Mouse (Mus musculus): ENCODE measurements around the gene G0s2.
"Not testable (repeated sequence)": the region's sequence is repeated elsewhere in the genome, so short reads cannot be mapped to it uniquely, and the experiment has no call there.

The G0s2 gene

DNA sequence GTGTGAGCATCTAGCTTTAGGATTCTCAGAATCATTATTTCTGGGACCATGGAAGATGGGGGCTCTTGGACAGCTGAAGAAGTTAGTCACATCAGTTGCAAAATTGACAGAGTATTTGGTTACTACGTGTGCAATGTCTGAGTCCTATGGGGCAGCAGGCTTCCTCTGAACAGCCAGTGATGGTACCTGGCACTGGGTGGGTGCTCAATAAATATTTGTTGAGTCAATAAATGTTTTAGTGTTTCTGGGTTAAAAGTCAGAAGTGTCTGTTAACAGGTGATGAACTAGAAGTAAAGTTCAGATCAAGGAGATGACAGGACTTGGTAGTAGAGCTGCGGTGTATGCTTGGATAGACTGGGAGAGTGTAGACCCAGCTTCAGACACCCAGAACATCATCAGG is 14.6 kb upstream of the G0s2 start:
- no peak for DNase-seq (ENCODE audit: low read depth)

GRCm38 (mm10) chr1:193285766-193286325 is 12.8 kb upstream of the G0s2 start:
- DNase-seq (ENCODE audit: low read depth) = not testable (repeated sequence)

- DNase-seq (ENCODE audit: low read depth) = no peak
Measured at GRCm38 (mm10) chr1:193284228-193284779, 11.3 kb upstream of the G0s2 start.

- DNase-seq (ENCODE audit: low read depth) = no peak
Measured at GRCm38 (mm10) chr1:193281344-193281743, 8.3 kb upstream of the G0s2 start.

- no peak for DNase-seq (ENCODE audit: low read depth)
Measured at GRCm38 (mm10) chr1:193279492-193279891, 6.5 kb upstream of the G0s2 start.

GRCm38 (mm10) chr1:193278414-193279045 is 5.5 kb upstream of the G0s2 start:
- no peak for DNase-seq (ENCODE audit: low read depth)

- no peak for DNase-seq (ENCODE audit: low read depth)
Measured at GRCm38 (mm10) chr1:193274407-193275071, 1.5 kb upstream of the G0s2 start.

DNA sequence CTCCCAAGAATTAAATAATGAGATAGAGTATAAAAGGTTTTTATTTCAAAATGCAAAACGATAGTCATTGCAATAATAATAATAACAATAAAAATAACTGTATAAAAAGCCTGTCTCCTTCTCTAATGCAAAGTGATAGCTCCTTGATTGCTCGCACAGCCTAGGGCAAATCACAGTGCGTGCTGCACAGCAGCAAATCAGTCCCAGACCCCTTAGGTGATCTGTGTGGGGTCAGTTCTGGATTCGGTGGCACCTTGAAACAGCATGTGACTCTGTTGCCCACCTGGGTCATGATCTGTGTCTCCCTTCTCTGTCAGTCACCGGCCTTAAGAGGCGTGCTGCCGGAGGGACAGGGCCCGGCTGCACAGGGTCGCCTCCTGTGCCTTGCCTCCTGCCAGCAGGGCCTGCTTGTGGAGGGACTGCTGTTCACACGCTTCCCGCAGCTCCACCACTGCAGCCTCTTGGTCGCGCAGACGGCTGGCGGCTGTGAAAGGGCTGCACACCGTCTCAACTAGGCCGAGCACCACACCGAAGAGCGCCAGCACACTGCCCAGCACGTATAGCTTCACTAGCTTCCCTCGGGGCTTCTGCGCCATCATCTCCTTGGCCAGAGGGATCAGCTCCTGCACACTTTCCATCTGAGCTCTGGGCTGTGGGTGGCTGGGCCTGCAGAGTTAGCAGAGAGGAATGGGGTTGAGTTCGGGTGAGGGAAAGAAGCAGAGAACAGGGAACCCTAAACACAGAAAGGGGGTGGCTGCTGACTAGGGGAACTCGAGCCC is 691 bp downstream of the G0s2 start:
- no peak for DNase-seq (ENCODE audit: low read depth)

DNA sequence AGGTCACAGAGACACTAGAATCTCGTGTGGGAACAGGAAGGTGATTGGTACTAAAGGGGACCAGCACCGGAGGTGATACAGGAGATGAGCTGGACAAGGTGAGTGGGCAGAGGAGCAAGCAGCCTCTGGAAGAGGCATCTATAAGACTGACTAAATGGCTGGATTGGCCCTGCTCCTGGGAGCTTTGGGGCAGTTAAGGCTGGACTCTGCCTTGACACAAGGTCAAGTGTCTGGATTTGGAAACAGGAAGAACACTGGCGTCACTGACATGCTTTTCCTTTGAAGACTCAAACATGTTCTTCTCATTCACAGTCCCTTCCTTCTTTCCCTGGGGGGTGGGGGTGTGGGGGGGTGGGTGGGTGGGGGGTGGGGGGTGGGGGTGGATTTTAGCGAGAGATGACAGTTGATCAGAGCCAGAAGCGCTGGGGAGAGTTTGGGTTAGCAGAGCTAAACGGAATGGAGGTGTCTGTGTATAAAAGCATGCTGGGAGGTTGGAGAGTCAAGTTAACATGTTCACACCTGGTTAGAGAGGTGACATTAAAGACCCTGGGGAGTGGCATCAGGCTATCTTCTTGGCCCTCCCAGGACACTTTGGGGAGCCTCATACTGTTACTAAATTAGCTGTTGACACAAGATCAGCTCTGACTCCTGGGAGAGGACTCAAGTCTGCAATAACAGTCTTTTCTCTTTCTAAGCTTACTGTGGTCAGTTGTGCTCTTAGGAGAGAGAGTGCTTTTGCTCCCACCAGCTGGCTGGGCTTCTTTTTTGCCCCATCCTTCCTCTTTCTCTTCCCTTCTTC is 1.9 kb downstream of the G0s2 start:
- no peak for DNase-seq (ENCODE audit: low read depth)

GRCm38 (mm10) chr1:193265734-193266133 is 7.3 kb downstream of the G0s2 start:
- no peak for DNase-seq (ENCODE audit: low read depth)

DNA sequence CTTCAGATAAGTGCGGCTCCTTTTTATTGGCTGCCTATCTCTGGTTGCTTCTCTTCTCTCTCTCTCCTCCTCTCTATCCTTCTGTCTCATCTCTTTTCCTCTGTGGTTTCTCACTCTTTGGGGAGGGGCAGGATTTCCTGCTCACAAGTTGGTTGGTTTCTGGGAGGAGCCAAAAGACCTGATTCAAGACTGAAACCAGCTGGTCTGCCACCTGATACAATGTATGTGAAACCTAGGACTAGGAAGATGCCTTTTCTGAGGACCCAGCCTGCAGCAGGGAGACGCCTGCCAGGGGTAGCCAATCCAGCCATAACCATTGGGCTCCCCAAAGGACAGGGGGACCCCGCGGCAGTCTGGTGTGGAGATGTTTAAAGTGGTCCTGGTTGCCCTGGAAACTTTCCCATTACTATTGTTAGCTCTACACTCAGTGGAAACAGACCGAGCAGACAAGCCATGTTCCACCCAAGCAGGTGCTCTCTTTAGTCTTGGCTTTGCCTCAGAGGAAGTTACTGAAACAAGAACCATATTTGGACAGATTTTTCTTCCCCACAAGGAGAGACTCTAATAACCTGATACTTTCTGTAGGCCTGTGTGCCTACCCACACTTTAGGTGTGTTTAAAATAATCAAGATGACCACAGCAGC is 8.9 kb downstream of the G0s2 start, which contains the start of gene Hsd11b1:
Gene Hsd11b1 (minus strand): TSS at position 121 of the 644 bp plus-strand sequence.
- DNase-seq (ENCODE audit: low read depth) = no peak

- DNase-seq (ENCODE audit: low read depth) = no peak
Measured at GRCm38 (mm10) chr1:193263026-193263907, 9.8 kb downstream of the G0s2 start.

- DNase-seq (ENCODE audit: low read depth) = no peak
Measured at GRCm38 (mm10) chr1:193261897-193262548, 11.0 kb downstream of the G0s2 start.

DNA sequence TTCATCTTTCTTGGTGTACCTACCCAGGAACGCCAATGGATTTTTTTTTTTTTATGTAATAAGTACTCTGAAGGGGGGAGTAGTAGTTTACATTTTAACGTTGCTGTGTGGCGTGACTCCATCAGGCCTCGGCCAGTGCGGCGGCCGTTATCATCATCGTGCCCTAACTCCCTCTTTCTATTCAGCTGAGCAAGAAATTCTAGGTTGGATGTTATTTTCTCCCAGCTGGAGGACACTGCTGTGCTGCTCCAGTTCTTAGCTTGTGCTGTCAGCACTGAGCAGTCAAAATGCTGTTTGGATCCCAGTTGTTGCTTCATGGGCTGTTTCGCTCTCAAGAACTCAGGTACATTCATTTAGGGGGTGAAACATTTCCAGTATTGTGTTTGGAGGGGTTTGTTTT is 13.5 kb downstream of the G0s2 start:
- no peak for DNase-seq (ENCODE audit: low read depth)

DNA sequence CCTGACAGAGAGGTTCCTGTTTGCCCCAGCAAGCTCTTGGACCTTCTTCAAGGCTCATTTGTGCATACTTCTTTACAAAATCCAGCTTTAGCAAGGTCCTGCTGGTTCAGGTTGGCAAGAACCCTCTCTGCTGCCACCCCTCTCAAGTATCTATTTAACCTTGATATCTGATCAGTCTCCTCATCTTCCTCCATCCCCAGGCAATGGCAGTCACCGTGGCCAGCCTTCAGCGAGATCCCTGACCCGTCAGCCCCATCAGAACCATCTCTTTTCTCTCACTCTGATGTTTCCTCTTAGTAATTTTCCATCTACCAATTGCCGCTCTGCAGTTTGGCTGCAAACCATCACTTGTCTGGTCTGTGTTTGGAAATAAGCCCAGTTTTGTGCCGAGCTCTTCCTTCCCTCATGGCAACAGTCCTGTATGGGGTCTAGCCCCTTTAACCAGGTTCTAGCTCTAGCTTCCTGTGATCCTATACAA is 16.4 kb downstream of the G0s2 start:
- no peak for DNase-seq (ENCODE audit: low read depth)

DNA sequence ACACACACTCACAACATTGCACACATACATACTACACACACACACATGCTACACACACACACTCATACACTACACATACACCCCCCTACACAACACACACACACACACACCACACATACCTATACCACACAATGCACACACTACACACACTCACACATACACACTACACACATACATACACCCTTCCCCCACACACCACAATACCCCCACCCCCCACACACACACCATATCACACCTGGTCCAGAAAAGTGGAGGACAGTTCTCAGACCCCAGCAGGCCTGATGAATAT is 16.8 kb downstream of the G0s2 start:
- DNase-seq (ENCODE audit: low read depth) = no peak

DNA sequence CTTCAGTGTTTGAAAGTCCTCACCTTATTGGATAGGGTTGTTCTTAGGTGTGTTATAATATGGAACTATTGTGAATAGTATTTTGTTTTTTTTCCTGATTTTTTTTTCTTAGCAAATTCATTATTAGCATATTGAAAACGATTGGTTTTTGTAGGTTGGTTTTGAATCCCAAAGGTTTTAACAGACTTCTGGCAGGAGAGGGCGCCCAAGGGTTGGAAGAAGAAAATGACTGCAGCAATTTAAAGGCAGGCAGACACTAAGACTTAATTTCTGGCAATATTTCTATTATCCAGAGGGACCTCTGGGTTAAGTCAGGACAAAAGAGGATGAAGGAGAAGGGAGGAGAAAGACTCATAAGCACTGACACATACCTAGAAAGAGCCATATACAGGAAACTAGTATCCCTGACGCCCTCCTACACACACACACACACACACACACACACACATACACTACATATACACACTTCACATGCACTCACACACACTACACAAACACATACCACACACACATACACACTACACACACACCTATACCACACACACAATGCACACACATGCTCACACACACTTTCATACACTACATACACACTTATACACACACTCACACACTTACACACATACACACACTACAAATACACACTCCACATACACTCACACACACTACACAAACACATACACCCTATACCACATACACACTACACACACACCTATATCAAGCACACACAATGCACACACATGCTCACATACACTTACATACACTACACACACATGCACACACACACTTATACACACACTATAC is 17.3 kb downstream of the G0s2 start:
- peak; percentile 13 for DNase-seq (ENCODE audit: low read depth)

- no peak for DNase-seq (ENCODE audit: low read depth)
Measured at GRCm38 (mm10) chr1:193255032-193255431, 18.0 kb downstream of the G0s2 start.

GRCm38 (mm10) chr1:193253895-193254294 is 19.1 kb downstream of the G0s2 start:
- not testable (repeated sequence) for DNase-seq (ENCODE audit: low read depth)

Data from c-Kit-positive CD71-positive TER-119-negative erythroid progenitor cells, embryonic 14.5 days (primary cell).